Mouse (Mus musculus) left cerebral cortex, postnatal 4 days (tissue): ENCODE results near the gene Adm. TPM values are rescaled to one million over a fixed set of nuclear protein-coding genes. Genes with fewer than 3 reads are reported as not detected.

Source experiments
- DNase-seq: peaks from one replicate; pipeline ENCODE4 v3.0.0-alpha.2; 2022
- intact Hi-C: fragments of 180-260 bp; cut with DNase I; formaldehyde crosslinking; loops from one replicate; pipeline ENCODE4 v1.15.1; 2025
- total RNA-seq, 2 experiments: library from RNA; stranded (reverse); gene quantifications; 2 replicates each; pipeline ENCODE4 v1.2.3; 2021

The Adm gene
- total RNA-seq, 2 experiments from 2014 or later = 2.3 to 2.6 TPM

DNA sequence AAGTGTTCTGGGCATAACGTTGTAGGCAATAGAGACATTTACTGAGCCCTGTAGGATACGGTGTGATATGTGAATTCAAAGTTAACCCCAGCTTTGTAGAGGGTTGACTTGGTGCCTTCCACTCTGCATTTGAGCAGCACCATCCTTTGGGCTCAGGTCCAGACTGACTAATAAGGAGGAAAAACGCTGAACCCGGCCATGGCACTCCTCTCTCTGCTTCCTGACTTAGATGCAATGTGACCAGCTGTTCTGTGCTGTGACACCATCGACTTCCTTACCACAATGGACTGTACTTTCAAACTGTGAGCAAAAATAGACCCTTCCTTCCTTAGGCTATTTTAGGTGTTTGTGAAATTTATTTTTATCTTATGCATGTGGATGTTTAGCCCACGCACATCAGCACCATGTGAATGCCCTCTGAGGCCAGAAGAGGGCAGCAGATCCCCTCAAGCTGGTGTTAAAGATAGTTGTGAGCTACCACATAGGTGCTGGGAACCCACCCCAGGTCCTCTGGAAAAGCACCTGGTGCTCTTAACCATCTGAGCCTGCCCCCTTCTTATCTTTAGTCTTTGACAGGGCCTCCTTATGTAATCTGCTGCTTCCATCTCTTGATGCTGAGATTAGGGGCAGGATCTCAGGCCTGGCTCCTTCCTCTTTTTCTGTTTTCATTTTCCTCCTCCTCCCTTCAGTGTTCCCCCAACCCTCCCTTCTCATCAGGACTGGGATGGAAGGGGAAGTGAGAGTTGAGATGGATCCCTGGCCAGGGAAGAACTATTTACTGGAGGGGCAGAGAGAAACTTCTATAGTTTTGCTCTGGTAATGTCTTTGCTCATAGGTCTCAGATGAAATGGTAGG lies 21.9 kb downstream of the Adm start:
- DNase-seq = no peak
- intact Hi-C loops = loop anchor here (5.0 kb wide), 1 partner anchor 362 kb away; no protein-coding TSS in a partner anchor

DNA sequence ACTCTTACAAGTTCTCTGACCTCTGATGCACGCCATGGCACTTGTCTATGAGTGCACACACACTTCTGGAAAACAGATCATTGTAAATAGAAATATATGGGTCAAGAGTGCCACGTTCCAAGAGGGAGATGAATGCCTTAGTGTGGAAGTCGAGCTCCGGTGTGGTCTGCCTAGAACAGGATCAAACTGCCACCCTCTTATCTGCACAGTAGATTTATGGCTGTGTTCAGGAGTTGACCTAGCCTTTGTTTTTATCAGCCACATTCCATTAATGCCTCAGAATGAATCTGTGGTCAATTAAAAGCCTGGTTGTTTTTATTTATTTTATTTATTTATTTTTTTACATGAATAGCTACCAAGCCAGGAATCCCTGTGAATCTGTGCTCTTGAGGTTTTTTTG lies 23.0 kb downstream of the Adm start:
- DNase-seq = no peak
- intact Hi-C loops = loop anchor here (10.0 kb wide), 1 partner anchor 154 kb away; no protein-coding TSS in a partner anchor

DNA sequence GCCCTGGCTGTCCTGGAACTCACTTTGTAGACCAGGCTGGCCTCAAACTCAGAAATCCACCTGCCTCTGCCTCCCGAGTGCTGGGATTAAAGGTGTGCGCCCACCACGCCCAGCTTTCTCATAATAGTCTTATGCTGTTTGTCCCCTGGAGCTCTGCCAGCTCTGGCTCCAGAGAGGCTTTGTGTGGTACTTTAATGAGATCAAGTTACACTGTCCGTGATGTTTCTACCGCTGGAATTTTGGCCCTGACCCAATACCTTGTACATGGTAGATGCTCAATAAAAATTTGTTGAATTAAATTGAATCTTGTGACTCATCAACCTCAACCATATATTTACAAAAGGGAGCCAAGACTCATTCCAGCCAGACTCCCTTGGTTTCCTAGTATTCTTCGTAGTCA lies 23.6 kb downstream of the Adm start:
- intact Hi-C loops = loop anchor here (10.0 kb wide), 1 partner anchor 154 kb away; no protein-coding TSS in a partner anchor
- no peak for DNase-seq

DNA sequence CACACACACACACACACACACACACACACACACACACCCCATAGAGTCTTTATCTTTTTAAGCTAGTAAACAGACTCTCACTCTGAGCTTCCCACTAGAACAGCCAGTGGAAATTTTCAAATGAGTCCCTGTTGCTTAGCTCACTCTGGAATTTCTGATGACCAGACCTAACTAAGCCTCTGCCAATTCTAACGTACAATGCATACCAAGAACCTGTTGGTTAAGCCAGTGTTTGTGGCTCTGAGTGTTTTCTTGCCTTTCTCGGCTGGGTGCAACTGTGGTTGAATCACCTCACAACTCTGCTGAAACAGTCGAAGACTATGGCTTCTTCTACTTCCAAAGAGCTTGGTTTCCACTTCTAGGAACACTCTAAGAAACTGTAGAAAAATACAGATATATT lies 27.8 kb downstream of the Adm start:
- intact Hi-C loops = loop anchor here (10.0 kb wide), 1 partner anchor 150 kb away; no protein-coding TSS in a partner anchor

DNA sequence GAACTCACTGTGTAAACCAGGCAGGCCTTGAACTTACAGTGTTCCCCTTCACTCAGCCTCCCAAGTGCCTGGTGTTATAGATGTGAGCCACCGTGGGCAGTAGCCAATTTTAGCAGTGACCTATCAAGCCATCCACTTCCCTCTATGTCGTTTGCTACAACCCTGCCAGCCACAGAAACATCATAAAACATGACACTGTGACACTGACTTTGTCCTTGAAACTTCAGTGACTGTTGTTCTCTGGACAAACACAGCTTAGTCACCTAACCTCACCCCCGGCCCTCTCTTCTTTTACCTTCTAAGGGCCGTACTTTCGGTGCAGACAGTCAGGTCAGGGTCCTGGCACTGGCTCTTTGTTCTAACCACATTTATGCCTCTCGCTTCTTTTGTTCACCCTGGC lies 28.5 kb downstream of the Adm start:
- intact Hi-C loops = loop anchor here (10.0 kb wide), 1 partner anchor 149 kb away; no protein-coding TSS in a partner anchor
- no peak for DNase-seq

More for the DNA sequence above, 27.8 kb downstream of the Adm start:
- no peak for DNase-seq

DNA sequence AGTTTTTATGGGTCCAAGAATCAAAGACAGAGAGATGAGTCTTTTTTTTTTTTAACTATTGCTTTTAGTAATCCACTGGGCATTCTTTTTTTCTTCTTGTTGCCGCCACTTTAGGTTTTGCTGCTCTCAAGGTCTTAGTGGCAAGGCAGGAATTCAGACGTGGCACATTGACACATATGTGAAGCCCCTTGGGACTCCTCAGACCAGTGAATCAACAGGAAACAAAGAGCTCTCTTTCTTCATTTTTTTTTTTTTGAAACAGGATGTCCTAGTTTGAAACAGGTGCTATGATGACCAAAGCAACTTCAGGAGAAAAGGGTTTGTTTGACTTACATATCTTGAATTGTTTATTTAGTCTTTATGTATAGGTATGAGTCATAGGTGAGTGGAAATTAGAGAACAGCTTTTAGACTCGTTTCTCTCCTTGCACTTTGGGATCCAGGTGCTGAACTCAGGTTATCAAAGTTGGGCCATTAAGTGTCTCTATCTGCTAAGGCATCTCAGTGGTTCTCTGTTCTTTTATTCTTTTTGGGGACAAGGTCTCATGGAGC lies 31.0 kb downstream of the Adm start:
- DNase-seq = no peak
- intact Hi-C loops = loop anchor here (10.0 kb wide), 1 partner anchor 146 kb away; no protein-coding TSS in a partner anchor

DNA sequence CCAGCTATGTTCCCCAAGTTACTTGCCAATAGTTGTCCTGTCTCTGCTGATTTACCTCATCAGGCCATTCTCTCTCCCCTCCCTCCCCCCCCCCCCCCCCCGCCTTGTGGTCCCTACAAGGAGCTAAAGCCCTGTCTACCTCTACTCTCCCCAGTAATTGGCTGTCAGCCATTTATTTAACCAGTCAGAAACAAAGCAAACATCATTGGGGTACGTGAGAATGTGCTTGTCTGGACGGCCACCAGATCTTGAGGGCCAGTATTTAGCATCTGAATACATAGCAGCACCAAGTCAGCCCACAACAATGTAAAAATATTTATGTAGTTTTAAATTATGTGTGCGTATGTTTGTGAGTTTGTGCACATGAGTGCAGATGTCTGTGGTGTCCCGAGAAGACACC lies 39.1 kb downstream of the Adm start:
- intact Hi-C loops = no loop called here
- no peak for DNase-seq

DNA sequence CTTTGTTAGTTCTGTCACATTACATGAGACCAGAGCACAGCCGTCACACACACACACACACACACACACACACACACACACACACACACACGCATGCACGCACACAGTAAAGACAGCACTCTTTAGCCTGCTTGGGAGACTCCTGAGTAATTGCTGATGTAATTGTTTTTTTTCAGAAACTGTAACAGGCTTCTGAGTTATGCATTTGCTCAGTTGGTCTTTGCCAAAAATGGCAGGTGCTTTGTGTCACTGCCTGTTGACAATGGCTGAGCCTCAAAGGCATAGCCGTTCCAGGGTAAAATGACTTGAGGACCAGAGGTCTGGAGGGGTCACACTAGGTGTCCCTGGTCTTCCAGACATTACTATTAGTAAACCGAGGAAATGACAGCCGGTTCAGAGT lies 40.8 kb downstream of the Adm start:
- intact Hi-C loops = no loop called here
- no peak for DNase-seq

DNA sequence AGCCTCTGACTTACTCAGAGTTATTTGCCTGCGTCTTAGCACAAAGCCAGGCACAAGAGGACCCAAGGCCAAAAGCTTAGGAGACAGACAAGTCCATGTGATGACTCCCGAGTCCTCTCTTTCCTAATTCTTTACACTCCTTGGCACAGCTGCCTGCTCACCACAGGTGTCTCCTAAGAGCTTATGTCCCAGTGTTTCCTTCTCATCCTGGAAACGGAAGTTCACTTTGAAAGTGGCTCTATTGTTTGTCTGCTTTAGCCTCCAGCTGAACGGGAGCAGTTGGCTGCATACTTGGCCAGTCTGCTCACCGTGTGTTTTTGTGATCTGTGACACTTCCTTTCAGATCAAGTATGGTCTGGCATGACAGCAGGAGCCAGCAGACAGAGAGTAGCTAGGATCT lies 41.3 kb downstream of the Adm start:
- intact Hi-C loops = no loop called here
- DNase-seq = peak; percentile 34

DNA sequence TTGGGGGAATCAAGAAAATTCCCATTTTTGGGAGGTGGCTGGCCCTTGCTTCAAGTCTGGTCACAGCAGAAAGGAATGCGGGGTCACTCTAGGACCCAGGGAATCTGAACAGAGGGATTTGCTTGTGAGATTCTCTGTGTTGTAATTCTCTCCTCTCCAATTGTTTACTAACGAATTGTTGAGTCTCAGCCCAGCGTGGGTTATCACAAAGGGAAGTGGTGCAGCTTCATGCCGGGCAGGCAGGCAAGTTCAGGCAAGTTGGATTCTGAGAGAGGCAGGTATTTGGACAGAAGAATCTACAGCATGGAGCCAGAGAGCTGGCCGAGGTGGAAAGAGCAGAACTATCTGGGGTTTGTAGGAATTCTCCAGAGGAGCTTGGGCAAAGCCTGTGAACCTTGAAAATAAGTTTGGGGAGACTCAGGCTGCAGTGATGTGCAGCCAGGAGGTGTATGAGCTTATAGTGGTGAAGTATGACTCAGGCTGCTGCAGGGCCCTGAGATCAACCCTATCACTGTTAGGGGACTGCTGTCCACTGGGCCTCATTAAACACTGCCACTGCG lies 43.7 kb downstream of the Adm start:
- intact Hi-C loops = no loop called here

More for the DNA sequence above, 43.7 kb downstream of the Adm start:
- DNase-seq = no peak

Other genes with a start within 250 kb of the Adm start
- 100 to 1,000 TPM; 141 to 177 TPM for gene Sbf2, start 12.7 kb upstream of the Adm start, total RNA-seq
- 10 to 100 TPM; 18.5 to 19.5 TPM for gene Ampd3, start 140.5 kb downstream of the Adm start, total RNA-seq
- gene Rnf141, start 216.8 kb downstream of the Adm start, total RNA-seq = 10 to 100 TPM; 85.2 to 93.9 TPM
- 1 to 10 TPM; 4.0 to 5.1 TPM for gene Lyve1, start 235.6 kb downstream of the Adm start, total RNA-seq